Mouse (Mus musculus) heart, postnatal 4 days (tissue): ENCODE measurements around the gene Abl2. TPM values are rescaled to one million over a fixed set of nuclear protein-coding genes. Genes with fewer than 3 reads are reported as not detected.
A peak's percentile ranks its signal among the peaks of the same experiment; 100 is the strongest.
"Not testable (repeated sequence)": the region's sequence is repeated elsewhere in the genome, so short reads cannot be mapped to it uniquely, and the experiment has no call there.

Source experiments
- DNase-seq: peaks from one replicate; pipeline ENCODE4 v3.0.0; 2021
- total RNA-seq, 2 experiments: library from RNA; stranded (reverse); gene quantifications; 2 replicates each; pipeline ENCODE4 v1.2.3; 2021

The Abl2 gene
- 10 to 100 TPM; 24.0 to 26.1 TPM for total RNA-seq

- DNase-seq: peak; percentile 92
Measured at GRCm38 (mm10) chr1:156558024-156558930, at the start of gene Abl2. Abl2 (plus strand) TSS chr1:156558786.

GRCm38 (mm10) chr1:156520136-156520780 lies 38.3 kb upstream of the Abl2 start:
- no peak for DNase-seq

- no peak for DNase-seq
Measured at GRCm38 (mm10) chr1:156521796-156522517, 36.6 kb upstream of the Abl2 start.

GRCm38 (mm10) chr1:156523842-156524241 lies 34.7 kb upstream of the Abl2 start, which contains the start of gene Gm10031:
Gm10031 (plus strand) TSS chr1:156524012.
- DNase-seq: not testable (repeated sequence)

GRCm38 (mm10) chr1:156532476-156533175 lies 26.0 kb upstream of the Abl2 start:
- not testable (repeated sequence) for DNase-seq

GRCm38 (mm10) chr1:156533483-156533882 lies 25.1 kb upstream of the Abl2 start:
- DNase-seq: no peak

GRCm38 (mm10) chr1:156533911-156534310 lies 24.7 kb upstream of the Abl2 start:
- DNase-seq: no peak

GRCm38 (mm10) chr1:156537031-156537430 lies 21.6 kb upstream of the Abl2 start:
- no peak for DNase-seq

GRCm38 (mm10) chr1:156537701-156538100 lies 20.9 kb upstream of the Abl2 start:
- no peak for DNase-seq

- DNase-seq: no peak
Measured at GRCm38 (mm10) chr1:156538382-156538781, 20.2 kb upstream of the Abl2 start.

GRCm38 (mm10) chr1:156539787-156540560 lies 18.6 kb upstream of the Abl2 start:
- DNase-seq: peak; percentile 17

- no peak for DNase-seq
Measured at GRCm38 (mm10) chr1:156543999-156544398, 14.6 kb upstream of the Abl2 start.

GRCm38 (mm10) chr1:156558950-156559640 lies 509 bp downstream of the Abl2 start:
- DNase-seq: peak; percentile 66

GRCm38 (mm10) chr1:156559641-156560020 lies 1.0 kb downstream of the Abl2 start:
- no peak for DNase-seq

GRCm38 (mm10) chr1:156560500-156560899 lies 1.9 kb downstream of the Abl2 start:
- DNase-seq: no peak

GRCm38 (mm10) chr1:156565328-156565727 lies 6.7 kb downstream of the Abl2 start:
- DNase-seq: no peak

GRCm38 (mm10) chr1:156566132-156566531 lies 7.5 kb downstream of the Abl2 start:
- DNase-seq: peak; percentile 25

GRCm38 (mm10) chr1:156569615-156570014 lies 11.0 kb downstream of the Abl2 start:
- DNase-seq: no peak

- no peak for DNase-seq
Measured at GRCm38 (mm10) chr1:156572952-156573351, 14.4 kb downstream of the Abl2 start.

- no peak for DNase-seq
Measured at GRCm38 (mm10) chr1:156581149-156581548, 22.6 kb downstream of the Abl2 start.

- no peak for DNase-seq
Measured at GRCm38 (mm10) chr1:156584175-156584574, 25.6 kb downstream of the Abl2 start.
